Mouse (Mus musculus) c-Kit-positive CD71-negative TER-119-negative erythroid progenitor cells, embryonic 14.5 days (primary cell): ENCODE measurements around the gene Ncaph2.

ENCODE experiments used
- DNase-seq: peaks from one replicate; pipeline ENCODE4 v3.0.0-alpha.2; 2013; ENCODE audit warnings: low read depth

Gene Ncaph2

DNA sequence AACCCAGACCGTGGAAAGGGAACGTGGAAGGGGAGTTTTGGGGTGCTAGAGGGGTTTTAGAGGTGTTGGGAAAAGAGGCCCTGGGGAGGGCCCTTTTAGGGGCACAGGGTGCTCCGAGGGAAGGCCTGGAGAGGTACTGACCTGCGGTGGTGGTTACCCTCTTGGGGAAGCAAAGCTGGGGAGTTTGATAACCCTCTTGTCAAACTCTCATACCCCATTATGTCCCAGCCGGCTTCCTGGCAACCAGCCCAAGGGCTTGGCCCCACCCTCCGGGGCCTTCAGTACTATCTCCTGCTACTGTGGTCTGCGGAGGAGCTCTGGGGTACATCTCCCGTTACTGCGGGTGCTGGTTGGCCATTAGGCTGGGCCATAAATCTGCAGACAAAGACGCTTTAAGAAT is 23.9 kb downstream of the Ncaph2 start:
- DNase-seq = no peak

DNA sequence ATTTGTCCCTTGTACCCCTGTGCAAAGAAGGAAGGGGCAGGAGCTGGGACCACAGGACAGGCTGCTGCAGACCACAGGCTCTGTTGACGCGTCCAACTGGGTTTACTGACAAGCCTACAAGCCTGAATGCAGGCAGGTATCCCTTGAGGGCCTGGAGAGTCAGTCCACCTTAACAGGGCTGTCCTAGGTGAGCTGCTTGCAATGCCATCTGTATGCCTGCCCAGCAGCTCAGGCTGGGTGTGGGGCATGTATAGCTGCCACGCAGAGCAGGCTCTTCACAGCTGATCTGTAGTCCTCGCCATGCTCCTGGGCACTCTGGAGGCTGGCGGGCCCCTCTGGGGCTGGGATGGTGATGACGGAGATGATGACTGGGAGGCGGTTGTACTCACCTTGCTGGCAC is 29.1 kb downstream of the Ncaph2 start, which contains the start of gene Klhdc7b:
Gene Klhdc7b, plus strand, starts transcription at position 301 of the 400 bp plus-strand sequence.
- DNase-seq = no peak

DNA sequence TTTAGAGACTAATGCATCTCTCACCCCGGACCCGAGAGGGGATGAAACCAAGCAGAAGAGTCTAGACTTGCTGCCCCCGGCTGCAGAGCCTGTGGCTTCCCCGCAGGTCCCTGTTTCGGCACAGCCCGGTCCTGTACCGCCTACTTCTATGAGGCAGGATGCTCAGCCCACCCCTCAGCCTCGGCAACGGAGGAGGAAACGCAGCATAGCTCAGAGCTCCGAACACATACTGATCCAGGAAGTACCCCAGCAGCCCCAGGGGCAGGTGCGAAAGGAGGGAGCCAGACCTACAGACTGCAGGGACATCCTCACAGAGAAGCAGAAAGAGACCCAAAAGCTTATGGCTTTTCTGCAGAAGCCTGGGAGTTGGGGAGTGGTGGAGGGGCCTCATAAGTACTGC is 31.6 kb downstream of the Ncaph2 start:
- no peak for DNase-seq

DNA sequence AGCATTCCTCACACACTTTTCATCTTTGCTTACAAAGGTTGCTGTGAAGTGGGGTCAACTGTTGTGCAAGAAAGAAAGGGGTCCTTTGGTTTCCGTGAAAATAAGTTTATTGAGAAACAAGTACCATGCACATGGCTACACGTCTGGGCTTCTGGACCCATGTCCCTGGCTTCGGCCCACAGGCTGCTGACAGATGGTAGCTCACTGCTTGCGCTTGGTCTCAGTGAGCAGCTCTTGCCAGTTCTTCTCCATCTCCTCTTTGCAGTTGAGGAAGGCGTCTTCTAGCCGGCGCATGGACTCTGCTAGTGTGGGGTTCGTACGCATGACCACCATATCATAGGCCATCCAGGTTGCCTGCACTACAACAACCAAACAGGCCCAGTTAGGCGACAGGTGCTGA is 34.6 kb downstream of the Ncaph2 start:
- DNase-seq = no peak

DNA sequence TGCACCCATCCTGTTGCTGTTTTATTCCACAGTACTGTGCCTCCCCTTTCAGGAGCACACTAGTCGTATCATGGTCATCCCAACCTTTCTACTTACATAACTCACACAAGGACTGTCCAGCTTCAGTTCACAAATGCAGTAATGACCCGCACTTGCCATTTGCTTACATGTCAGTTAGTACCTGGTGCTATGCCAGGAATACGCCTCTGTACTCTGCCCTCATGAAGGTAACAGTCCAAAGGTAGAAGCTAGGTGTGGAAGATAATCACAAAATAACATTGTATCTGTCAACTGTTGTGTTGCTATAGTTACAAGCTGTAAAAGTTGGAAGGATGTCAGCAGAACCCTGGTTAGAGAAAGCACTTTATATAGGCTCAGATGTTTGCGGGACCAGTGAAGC is 41.4 kb downstream of the Ncaph2 start:
- DNase-seq = no peak

DNA sequence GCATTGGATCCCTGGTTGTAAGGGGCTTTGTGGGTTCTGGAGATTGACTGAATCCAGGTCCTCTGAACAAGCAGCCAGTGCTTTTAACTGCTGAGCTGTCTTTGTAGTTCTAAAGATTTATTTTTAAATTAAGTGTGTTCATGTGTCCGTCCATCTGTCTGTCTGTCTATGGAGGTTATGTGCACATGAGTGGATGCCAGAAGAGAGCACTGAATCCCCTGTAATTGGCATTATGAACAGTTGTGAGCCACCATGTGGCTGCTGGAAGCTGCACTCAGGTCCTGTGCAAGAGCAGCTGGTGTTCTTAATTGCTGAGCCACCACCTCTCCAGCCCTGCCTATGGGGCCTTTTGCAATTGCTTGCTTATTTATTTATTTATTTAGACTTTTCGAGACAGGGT is 42.6 kb downstream of the Ncaph2 start:
- no peak for DNase-seq

DNA sequence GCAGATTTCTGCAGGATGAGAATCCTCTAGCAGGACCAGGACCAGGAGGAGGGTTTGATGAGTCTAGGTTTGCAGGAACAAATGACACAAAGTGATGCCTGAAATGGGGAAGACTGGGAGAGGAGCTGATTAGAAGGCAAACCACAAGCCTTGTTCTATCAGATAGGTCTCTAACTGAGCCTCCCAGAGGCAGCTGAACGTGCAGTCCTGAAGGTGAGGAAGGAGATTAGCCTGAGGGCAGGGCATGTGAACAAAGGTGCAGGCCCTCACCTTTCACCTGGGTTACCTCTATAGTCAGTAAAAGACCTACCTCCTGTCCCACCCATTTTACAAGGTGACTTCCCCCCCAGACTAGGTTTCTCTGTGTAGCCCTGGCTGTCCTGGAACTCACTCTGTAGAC is 44.2 kb downstream of the Ncaph2 start:
- no peak for DNase-seq

DNA sequence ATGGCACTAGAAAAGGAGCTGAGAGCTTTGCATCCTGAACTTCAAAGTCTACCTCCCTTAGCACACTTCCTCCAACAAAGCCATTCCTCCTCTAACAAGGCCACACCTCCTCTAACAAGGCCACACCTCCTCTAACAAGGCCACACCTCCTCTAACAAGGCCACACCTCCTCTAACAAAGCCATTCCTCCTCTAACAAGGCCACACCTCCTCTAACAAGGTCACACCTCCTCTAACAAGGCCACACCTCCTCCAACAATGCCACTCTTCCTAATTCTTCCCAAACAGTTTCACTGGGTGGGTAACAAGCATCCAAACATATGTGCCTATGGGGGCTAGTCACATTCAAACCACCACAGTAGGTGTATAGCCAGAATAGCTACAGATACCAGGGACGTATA is 47.0 kb downstream of the Ncaph2 start:
- DNase-seq = no peak

DNA sequence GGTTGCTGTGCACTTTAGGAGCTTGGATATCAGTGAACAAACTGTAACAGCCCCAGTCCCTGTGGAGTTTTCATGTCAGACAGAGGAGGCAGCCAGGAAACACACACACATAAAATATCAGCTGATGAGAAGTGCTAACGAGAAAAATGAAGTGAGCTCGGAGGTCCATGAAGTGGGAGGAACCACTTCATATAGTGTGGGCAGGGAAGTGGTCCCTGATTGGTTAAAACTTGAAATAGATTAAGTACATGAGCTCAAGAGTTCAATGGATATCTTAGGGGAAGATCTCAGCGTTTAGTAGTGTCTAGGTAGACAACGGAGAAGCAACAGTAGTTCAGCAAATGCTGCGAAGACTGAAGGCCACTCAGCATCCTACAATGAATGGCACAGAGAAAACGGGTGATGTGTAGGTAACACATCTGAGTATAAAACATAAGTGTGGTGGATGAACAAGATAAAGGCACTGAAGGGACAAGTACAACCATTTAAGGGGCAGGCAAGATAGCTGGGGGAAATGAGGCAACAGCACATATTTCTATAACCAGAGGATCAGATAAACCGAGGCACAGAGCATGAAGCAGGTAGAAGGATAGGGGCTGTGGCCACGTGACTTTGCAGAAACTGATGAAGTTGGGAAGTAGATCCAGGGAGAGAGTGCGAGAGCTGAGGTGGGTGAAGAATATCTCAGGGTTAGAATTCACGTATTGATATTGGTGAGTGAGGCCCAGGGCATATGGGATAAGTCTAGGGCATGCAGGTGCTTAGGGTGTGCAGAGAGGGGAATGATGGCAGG is 49.5 kb downstream of the Ncaph2 start:
- no peak for DNase-seq

DNA sequence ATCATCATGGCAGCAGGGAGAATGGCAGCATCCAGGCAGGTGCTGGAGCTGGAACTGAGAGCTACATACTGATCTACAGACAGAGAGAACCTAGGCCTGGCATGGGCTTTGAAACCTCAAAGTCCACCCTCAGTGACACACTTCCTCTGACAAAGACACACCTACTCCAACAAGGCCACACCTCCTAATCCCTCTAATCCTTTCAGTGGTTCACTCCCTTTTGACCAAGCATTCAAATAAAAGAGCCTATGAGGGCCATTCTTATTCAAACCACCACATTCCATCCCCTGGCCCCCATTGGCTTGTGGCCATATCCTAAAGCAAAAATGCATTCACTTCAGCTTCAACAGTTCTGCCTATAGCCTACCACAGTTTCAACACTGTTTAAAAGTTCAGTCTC is 51.2 kb downstream of the Ncaph2 start:
- no peak for DNase-seq

DNA sequence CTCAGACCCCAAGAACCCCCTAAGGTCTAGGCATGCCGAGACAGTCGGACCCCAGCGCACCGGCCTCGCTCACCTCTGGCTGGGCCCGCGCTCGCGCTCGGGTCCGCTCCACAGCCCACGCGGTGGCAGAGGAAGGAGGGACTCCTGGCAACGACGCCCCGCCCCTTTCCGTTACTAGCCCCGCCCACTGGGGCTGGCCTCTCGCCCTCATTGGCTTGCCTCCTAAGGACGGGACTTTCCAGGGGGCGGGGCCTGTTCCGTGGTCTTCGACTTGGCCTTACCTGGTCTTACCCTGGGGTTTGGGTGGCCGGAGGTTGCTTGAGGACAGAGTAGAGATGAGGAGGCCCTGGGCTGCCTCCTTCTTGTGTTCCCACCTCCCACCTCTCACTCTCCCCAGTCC is 54.6 kb downstream of the Ncaph2 start, which contains the start of gene Syce3:
Gene Syce3, minus strand, starts transcription at position 386 of the 400 bp plus-strand sequence.
- no peak for DNase-seq

DNA sequence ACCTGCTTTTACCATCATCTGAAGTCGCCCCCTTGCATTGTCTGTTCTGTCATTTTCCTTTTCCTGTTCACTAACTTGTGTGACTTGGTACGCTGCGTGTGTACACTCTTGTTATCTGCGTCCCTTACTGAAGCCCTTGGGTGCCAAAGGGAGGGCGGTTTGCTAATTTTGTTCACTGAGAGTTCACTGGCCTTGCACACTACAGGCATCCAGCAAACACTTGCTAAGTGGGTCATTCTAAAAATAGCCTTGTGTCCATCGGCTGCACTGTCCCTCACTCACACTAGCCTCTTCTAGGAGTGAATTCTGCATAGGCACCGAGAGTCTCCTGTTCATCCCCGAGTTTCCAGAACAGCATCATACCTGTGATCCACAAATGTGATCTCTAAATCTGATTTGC is 59.8 kb downstream of the Ncaph2 start:
- no peak for DNase-seq

DNA sequence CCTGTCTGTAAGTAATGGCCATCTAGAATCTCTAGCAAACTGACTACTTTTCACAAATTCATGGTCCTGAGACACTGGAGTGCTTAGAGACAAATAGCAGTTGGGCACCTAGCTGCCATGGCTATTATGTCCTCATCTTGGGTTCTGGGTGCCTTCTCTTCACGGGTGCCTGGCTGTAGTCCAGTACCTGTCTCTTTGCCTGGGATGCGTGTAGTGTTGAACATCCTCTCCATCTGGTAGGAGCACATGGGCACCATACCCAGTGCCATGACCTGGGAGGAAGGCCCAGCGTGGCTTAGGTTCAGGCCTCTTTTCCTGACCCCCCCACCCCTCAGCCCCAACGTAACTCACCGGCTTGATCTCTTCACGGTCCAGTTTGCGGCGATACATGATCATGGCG is 66.4 kb downstream of the Ncaph2 start:
- no peak for DNase-seq
